Mouse (Mus musculus): Measurements from ENCODE around the gene Matn4.

Matn4 gene

DNA sequence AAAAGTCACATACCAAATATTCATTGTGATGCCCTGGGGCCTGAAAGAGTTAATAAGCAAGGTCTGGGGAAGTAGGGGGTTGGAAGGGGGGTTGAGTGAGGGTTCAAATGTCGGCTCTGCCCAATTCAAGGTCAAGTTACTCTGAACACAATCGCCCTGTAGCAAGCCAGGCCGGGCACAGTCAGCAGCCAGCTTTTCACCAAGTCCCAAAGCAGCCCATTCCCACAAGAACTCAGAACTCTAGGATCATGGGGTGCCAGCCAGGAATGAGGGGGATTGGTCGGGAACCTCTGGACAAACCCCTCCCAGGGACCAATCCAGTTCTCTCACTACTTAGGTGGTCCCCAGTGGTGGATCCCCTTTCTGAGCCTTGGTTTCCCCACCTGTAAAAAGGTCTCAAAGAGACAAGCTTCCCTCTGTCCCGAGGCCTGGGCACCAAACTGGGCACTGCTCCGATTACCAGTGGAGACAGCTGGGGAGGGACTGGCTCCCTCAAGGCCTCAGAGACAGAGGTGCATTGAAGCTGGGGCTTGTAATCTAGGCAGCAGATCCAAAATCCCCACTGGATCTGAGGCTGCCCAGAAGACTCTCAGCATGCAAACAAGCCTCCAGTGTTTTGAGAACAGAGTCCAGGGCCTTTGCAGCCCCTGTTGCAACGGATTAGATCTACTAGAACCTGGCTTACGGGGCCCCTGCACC is 31.4 kb upstream of the Matn4 start:
- DNase-seq (ENCODE audit: low spot score in 2 of 2), result peak in 1 of 2 experiments; percentile 18

DNA sequence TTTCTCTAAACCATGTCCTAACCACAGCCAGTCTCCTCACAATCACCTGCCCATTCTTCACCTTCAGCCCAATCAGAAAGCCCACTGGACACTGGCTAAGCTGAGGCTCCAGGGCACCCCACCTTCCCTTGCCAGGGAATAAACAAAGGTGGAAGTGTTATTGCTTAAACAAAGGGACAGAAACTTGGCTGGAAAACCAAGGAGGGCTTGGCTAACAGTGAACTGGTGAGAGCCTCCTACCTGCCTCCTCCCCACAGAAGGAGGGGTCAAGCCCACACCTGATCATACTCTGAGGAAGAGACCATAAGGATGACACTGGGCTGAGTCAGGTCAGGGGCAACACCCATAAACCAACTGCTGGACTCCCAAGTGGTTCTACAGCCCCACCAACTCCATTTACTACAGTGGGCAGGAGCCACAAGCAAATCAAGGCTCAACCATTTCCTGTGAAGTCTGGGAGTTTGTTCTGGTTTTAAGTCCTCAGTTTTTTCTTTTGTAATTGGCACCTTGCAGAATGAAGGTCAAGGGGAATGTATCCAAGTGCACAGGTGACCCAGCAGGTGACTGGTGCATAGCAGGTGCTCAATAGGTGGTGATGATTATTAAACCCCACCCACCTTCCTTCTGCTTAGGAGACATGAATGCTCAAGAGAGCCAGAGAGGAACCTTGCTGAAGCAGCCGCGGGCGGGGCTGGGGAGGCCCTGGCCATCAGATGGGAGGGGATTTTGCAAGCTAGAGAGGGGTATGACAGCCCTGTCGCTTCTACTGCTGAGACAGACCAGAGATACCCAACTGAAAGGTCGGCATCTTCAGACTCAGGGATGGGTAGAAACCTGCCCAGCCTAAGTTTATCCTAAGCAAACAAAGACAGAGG is 30.5 kb upstream of the Matn4 start:
- no peak for DNase-seq (ENCODE audit: low spot score in 2 of 2)

DNA sequence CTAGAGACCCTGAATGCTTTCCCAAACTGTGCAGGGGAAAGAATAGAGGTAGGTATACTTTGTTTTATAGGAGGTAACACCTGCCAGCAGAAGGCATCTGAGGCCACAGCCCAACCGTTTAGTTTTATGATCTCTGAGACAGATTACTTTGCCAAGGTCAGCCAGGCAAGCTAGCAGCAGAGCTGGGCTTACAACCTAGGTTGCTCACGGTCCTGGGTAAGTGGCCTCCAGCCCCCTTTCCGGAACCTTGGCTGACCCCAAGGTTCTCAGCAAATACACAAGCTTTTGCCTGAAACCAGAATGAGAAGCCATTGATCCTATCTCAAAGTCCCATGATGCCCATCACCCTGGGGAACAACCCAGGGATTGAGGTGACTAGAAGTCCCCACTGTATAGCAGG is 29.7 kb upstream of the Matn4 start:
- DNase-seq (ENCODE audit: low spot score in 2 of 2), result no peak

DNA sequence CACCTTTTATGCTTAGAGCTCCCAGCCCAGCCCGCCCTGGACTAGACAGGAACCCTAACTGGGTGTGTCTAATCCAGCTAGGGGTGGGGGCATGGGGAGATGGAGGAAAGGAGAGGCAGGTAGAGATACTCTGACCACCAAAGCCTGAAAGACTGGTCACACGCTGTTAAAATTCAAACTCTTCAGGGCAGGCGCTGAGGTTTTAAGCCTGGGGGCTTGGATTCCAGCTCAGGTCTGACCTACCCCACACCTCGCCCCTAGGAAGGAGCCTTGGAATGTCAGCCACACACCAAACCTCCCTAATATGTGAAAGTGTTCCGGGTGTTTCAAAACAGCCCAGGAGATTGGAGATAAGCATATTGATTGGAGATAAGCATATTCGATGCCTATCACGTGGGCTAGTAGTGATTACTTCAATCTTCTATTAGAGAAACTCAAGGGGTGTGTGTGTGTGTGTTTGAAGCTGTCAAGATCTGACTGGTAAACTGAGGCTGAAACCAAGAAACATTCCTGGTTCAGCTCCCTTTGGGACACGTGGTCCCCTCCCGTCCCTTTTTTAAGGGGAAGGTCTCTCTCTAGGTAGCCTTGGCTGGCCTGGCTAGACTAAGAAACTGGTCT is 28.4 kb upstream of the Matn4 start:
- DNase-seq (ENCODE audit: low spot score in 2 of 2), result no peak

DNA sequence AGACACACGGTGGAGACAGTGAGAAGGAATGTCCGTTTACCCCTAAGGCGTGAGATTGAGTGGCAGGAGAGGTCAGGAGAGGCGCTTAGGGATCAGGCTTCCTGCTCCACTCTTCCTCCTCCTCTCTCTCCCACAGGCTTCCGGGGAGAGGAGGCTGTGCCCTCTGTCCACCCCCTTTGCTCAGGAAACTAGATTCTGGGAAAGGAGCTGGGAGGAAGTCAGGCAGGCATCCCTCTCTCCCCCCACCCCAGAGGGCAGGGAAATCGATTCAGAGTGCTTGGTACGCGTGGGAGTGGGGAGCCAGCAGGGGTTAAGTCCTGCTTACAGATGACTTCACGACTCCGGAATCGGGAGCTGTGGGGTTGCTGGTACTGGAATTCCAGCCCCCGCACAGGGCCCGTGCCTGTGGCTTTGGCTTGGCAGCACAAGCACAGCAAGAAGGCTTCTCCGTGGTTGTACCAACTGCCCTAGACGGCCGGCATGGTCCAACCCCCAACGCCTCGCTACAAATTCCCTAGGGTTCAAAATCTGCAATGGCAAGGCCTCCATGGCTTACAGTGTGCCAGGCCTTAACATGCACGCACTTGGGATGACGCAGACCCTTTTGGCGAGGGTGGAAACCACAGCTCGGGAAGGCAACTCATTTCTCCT is 27.7 kb upstream of the Matn4 start:
- DNase-seq (ENCODE audit: low spot score in 2 of 2), result no peak

DNA sequence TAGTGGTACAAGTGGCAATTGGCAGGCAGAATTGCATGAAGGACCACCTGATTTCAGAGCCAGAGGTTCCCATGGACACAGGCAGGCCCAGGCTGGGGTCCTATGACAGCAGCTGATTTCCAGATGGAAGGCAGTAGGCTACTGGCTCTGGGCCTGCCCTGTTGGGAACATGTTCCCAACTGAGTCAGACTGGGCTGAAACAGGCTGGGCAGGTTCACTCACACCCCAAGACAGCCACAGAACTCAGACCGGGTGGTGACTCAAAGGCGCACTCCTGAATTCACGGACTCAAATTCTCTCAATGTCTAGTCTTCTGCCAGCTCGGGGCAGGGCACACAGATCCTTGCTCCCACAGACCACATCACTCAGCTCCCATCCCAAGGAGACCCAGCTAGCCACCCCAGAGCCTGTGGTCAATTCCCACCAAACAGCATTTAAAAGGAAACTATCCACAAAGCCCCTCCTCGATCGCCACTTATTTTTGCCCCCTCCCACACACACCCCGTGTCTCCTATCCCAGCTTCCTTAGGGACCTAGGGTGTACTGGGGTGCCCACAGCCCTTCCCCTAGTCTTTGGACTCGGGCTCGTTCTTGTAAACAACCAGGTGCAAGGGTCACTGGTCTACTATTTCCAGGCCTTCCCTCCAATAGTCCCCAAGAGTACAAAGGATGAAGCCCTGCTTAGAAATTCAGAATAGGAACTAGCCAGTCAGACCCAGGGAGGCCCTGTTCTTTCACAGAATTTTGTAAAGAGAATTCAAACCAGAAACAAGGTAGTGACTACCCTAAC is 26.9 kb upstream of the Matn4 start:
- no peak for DNase-seq (ENCODE audit: low spot score in 2 of 2)

DNA sequence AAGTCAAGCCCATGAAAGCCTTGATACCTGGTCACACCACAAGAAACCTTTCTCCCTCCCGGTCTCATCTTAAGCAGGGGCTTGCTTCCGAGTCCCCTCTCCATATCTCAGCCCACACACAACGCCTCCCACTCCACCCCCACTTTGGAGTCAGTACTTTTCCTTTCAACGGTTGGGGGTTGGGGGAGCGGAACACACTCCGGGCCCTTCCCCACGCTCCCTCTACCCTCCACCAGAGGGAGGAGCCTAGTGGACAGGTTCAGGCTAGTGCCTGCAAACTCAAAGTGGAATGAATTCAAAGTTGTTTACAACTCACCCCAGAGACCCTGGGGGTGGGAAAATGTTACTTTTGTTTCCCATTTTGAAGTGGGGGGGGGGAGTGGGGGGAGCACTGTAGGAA is 25.7 kb upstream of the Matn4 start:
- DNase-seq (ENCODE audit: low spot score in 2 of 2), result no peak

DNA sequence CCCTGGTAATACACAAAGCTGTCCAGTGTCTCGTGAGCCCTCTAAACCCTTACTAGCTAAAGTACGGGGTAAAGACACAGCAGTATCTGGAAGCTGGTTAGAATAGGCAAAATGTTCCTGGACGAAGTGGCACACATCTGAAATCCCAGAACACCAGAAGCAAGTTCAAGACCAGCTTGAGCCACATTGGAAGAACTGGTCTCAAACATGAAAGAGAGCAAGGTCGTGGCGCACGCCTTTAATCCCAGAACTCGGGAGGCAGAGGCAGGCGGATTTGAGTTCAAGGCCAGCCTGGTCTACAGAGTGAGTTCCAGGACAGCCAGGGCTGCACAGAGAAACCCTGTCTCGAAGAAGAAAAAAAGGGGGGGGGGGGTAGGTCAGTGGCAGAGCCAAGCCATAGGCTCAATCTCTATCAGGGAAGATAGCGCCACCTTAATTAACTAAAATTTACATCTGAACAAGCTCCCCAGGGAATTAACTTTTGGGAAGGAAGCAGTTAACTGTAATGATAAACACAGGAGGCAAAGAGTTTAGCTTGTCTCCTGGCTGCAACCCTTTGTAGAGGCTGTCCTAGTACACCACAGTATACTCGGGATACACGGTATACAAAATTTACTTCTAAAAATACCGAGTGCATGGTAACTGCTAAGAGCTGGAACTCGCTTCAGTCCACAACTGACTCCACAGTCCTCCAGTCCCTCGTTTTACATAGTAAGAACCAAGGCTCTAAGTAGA is 25.1 kb upstream of the Matn4 start:
- DNase-seq (ENCODE audit: low spot score in 2 of 2), result no peak

DNA sequence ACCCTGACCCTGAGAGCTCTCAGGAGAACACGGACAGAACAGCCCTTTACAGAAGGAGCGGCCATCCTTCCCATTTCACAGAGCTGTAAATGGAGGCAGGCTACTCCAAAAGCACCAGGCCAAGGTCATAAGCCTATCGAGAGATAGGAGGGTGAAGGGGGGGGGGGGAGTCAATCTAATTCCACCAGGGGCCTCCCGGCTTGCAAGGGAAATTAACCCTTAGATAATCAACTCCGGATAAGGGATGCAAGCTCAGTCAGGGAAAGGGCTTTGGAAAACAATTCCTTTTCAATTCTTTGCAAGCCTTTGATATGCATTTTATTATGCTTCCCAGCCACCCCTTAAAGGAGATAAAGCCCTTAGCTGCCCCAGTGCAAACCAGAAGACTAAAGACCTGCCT is 23.5 kb upstream of the Matn4 start:
- no peak for DNase-seq (ENCODE audit: low spot score in 2 of 2)

DNA sequence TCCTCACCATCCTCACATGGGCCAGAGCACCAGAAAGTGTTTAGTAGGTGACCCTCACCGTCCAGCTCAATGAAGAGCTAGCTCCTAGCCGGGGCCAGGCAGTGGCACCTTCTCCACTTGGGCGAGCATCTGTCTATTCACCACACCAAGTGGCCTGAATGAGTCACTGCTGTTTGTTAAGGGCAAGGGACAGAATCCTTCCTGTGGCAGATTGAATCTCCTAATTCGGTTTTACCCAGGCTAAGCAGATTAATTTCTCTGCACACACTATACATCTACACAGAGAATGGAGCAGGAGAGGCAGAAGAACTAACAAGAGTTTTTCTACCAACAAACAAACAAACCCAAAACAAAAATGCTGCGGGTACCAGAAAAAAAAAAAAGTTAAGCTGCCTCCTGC is 22.0 kb upstream of the Matn4 start:
- DNase-seq (ENCODE audit: low spot score in 2 of 2), result no peak

DNA sequence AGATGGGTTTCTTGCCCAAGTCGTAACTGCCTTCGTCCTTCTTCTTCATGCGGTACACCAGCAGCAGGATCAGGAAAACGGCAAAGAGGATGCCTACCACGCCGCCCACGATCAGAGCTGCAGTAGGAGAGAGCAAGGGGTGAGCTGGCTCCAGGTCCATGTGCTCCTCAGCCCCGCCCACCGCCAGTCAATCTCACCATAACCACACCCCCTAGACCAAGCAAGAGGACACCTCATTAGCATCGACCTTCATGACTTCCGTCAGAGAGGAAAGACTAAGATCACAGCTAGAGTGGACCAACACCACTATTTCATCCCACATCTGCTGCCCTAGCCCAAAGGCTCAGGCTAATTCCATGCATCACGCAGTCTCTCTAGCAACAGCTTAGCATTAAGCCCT is 21.2 kb upstream of the Matn4 start:
- no peak for DNase-seq (ENCODE audit: low spot score in 2 of 2)

DNA sequence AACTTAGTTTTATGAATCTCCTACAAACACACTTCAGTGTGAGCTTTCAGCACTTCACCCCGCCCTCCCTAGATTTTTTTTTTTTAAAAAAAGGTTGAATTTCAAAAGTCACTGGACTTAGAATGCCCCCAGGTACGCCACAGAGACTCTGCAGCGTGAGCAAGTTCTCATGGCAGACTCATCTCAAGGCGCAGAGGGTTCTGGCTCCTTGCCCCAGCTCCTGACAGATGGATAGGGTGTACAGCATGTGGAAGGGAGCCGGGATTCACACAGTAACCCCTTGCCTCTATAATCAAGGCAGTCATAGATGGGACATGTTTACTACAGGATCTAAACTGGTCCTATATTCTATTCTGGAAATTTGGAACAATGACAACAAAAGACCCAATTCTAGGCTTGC is 20.4 kb upstream of the Matn4 start:
- DNase-seq (ENCODE audit: low spot score in 2 of 2), result no peak

DNA sequence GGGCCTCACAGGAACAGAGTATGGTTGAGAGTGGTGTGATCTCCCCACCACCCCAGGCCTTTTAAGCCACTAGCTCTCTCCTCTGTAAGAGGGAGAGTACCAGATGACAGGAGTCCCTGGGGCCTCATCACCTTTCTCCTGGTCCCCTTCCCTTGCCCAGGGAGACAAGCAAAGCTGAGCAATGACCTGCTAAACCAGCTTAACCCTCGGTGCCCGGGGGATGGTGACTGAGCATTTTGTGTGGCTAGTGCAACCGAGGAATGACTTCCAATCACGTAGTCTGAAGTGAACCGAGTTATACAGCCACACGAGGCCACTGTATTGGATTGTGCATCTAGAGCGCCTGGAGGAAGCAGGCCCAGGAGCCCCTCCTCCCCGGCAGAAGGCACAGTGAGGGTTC is 19.4 kb upstream of the Matn4 start:
- DNase-seq (ENCODE audit: low spot score in 2 of 2), result no peak

DNA sequence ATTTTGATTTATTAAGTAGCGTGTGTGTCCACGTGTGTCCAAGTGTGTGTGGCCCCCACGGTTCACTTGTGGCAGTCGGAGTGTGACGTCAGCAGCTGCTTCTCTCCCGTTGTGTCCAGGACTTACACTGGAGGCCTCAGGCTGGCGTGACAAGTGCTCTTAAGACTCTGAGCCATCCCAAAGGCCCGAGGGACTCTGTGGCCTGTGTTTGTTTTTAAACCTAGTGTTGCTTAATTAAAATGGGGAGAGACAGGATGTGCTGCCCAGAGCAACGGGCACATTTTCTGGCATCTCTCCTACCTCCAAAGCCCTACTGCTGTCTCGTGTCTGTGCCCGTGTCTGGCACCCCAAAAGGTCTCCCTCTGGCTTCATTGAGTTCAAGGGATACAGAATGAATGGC is 18.5 kb upstream of the Matn4 start:
- DNase-seq (ENCODE audit: low spot score in 2 of 2), result no peak

DNA sequence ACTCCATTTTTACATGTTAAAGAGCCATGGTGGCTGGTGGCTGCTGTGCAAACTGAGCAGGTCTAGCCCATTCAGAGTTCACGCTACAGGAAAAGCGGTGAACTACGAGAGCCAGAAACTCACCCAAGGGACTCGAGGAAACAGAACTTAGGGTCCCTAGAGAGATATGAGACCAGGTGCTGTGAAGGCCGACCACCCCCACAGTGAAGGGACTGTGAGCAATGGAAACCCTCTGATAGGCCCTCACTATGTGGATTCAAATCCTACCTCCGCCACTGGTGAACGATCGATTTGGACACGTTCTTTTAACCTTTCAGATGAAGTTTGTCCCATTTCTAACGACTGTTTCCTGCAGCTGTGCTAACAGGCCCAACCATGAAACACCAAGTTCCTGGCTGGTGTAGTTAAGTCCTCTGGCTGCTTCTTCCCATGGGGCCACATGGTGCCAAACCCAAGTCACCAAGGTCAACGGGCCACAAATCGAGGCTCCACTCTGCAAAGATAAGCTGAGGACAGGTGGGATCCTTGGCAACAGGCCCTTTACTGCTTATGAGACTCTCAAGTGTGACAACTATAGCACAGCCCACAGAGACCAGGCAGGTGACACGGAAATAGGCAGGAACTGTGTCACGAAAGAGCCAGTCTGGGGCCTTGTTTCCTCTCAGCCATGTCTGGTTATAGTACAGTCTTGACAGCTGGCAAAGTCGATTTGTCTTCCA is 17.9 kb upstream of the Matn4 start:
- no peak for DNase-seq (ENCODE audit: low spot score in 2 of 2)

DNA sequence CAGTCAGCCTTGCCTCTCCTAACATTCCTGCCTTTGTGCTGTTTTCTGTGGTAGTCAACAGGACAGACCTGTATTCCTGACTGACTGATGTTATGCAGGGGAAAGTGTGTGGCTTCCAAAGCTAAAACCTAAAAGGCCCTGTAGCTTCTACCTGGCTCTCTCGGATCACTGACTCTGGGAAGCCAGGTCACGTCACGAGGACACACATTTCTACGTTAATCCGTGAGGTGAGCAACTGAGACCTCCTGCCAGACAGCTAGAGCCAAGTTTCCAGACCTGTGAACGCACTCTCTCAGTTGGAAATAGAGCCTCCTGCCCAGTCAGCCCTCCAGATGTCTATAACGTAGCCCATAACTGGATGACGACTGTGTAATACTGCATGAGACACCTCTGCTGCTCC is 17.0 kb upstream of the Matn4 start:
- DNase-seq (ENCODE audit: low spot score in 2 of 2), result no peak

DNA sequence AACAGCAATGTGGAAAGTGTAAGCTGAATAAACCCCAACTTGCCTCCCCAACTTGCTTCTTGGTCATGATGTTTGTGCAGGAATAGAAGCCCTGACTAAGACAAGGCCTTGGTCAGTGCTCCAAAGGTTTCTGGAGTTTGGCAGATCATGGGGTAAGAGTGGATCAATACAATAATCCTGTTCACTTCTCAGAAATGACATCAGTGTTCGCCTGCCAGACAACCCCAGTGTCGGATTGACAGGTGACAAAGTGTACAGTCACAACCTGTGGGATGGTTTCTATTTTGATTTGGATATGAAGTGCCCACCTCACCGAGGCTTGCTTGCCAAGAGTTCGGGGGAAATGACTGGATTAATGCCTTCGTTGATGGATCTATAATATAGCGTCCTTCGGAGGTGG is 16.3 kb upstream of the Matn4 start:
- DNase-seq (ENCODE audit: low spot score in 2 of 2), result no peak

DNA sequence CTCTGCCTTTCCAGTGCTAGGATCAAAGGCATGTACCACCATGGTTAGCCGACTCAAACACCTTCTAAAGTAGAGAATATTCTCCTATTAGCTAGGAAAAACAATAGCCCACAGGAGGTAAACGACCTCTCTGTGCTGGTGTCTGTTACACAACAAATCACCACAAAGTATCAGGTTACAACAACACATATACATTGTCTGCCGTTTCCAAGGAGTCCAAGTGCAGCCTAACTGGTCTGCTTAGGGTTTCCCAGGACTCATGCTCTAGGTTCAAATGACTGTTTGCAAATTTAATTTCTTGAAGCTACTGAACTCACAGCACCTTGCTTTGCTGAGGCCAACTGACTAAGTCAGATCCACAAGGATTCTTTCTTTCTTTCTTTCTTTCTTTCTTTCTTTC is 14.5 kb upstream of the Matn4 start:
- no peak for DNase-seq (ENCODE audit: low spot score in 2 of 2)

DNA sequence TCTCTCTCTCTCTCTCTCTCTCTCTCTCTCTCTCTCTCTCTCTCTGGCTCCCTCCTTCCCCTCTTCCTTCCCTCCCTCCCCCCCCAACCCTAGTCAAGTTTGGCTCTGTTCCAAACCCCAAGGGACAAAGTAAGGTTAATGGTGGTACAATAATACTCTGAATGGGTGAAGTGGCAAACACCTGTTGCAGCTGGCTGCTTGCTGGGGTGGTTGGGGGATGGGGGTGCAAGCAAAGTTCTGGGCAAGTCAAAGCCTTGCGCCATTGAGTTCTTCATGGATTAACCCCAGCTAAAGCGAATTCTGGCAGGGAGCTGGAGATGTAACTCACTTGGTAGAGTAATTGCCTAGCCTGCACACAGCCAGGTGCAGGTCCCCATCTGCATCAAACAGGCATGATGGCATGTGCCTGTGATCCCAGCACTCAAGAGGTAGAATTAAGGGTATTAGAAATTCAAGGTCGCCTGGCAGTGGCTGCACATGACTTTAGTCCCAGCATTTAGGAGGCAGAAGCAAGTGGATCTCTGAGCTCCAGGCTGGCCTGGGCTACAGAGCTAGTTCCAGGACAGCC is 13.4 kb upstream of the Matn4 start:
- no peak for DNase-seq (ENCODE audit: low spot score in 2 of 2)

DNA sequence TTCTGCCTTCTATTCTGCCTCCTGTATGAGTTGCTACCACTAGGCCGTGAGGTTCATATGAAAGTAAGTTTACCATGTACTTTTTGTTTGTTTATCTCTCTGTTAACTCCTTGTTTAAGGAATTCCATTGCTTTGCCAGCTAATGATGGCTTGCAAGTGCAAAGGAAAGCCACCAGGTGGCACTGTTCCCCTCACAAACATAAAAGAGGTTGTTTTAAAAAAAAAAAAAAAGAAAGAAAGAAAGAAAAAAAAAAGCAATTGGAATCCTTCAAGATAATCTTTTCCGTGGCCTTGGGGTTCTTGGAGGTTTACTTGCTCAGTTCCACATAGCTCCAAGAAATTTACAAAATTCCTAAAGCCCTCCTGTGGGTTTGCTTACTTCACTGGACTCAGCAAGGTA is 12.2 kb upstream of the Matn4 start:
- peak in 1 of 2 experiments; percentile 35 for DNase-seq (ENCODE audit: low spot score in 2 of 2)

Data from right cerebral cortex, adult 2 months (tissue).